Mouse (Mus musculus): ENCODE results near the gene Commd2.

DNA sequence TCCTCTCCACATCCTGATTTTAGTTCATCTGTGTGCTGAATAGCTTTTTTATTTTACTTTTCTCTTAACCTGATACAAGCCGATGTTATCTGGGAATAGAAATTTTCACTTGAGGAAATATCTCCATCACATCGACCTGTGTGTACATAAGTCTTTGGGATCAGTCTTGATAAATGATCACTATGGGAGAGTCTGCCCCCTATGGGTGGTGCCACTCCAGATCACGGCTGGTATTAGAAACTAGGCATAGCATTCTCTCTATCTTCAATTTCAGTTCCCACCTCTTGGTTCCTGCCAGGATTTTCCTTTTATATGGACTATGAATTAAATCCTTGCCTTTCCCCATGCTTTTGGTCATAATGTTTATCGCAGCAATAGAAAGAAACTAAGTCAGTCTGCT is 31.8 kb downstream of the Commd2 start:
- TF ChIP-seq CTCF (IDR thresholded peaks at IDR 0.05; ENCODE audit: low read depth, low read length) (no peak), POLR2A (IDR thresholded peaks at IDR 0.05; ENCODE audit: borderline replicate concordance, low read depth, low read length) (no peak)
